Mouse (Mus musculus) liver, postnatal 0 days (tissue): ENCODE measurements around the gene Spred2.

Experiments used
- CTCF ChIP-seq: sonication (generic); IDR thresholded peaks from 2 replicates; pipeline ENCODE4 v1.5.1; 2016; ENCODE audit warnings: antibody characterized with exemption, low read depth
- EP300 ChIP-seq: IDR thresholded peaks from 2 replicates; pipeline ENCODE4 v1.6.1; 2016; ENCODE audit warnings: antibody characterized with exemption, low read depth, mild to moderate bottlenecking

DNA sequence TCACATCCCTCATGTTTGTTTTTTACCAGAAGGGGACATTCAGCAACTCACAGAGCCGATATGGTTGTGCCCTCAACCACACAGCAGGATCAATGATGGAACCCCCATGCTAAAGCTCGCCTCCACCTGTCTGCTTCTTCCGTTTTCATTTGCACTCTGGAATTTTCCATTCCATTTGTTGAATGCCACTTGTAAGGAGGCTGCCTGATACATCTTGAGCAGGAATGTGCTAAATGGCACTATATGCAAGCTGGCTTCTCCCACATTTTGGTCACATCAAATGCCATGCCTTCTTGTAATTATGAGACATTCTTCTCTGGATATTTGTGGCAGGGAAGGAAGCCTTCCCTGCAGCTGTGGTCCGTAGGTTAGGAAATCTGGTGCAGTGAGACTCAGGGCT is 117.9 kb downstream of the Spred2 start:
- TF ChIP-seq EP300 (no peak), CTCF (no peak)
